Mouse (Mus musculus) ovary, postnatal 10 days (tissue): Measurements from ENCODE around the gene Upf2.

Experiments
- DNase-seq: peaks from one replicate; pipeline ENCODE4 v3.0.0; 2022; ENCODE audit warnings: low spot score

Upf2 gene

DNA sequence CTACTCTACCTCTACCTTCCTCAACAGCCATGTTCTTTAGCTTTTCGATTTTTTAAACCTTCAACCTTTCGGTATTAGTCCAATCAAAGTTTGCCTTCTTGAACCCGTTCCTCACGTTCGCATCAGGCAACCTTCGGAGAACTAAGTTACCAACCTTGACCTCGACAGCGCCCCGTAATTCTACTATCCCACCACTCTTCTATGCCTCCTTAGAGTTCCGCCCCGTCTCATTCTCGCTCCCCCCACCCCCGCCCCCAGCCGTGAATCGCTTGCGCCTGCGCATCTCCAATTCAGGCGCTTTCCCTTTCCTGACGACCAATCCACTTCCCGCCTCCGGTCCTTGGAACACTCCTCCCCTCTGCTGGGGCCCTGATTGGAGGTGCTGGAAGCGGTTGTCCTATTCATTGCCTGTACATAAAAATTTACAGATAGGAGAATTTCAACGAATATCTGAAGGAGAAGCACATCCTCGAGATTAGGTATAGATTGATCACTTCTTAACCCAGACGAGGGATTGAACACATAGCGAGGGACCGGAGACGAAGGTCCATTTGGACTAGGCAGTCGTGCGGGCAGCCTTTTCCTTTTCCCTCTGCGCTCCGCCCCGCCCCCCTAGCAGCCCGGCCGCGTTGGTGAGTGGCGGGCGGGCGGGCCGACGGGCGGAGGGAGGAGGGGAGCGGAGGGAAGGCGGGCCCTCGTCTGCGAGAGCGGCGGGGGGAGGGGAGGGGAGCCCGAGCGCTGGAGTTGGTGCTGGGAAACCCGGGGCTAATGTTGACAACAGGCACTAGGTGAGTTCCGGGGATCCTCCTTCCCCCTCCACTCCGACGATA, at the start of gene Upf2:
Gene Upf2, plus strand, starts transcription at position 704 of the 830 bp plus-strand sequence.
- peak; percentile 88 for DNase-seq

DNA sequence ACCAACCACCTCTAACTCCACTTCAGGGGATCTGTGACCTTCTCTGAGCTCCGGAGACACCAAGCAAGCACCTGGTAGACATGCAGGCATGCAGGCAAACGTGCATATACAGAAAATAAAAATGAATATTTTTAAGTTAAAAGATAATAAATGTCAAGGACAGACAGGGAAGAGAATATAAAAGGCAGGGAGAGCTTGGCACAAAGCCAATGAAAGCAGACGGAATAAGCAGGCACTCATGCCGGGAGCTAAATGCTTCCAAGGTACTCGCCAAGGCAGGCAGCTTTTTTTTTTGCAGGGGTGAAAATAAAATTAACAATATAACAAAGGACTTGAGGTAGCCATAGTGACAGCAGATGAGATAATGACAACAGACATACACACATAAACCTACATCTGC, 45.2 kb upstream of the Upf2 start:
- no peak for DNase-seq

DNA sequence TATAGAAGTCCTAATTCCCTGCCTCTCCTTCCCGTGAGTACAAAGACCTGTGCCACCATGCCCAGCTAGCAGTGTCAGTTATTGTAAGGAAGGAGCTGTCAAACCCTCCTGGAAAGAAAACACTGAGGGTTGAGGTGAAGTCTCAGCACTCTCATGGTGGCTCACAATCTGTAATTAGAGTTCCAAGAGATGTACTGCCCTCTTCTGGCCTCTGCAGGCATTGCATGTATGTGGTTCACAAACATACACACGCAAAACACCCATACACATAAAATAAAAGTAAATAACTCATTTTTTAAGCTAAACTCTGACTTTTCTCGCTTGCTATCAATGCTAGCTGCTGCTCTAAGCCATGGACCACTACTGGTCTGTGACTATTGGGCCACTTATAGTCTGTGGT, 44.6 kb upstream of the Upf2 start:
- DNase-seq: no peak

DNA sequence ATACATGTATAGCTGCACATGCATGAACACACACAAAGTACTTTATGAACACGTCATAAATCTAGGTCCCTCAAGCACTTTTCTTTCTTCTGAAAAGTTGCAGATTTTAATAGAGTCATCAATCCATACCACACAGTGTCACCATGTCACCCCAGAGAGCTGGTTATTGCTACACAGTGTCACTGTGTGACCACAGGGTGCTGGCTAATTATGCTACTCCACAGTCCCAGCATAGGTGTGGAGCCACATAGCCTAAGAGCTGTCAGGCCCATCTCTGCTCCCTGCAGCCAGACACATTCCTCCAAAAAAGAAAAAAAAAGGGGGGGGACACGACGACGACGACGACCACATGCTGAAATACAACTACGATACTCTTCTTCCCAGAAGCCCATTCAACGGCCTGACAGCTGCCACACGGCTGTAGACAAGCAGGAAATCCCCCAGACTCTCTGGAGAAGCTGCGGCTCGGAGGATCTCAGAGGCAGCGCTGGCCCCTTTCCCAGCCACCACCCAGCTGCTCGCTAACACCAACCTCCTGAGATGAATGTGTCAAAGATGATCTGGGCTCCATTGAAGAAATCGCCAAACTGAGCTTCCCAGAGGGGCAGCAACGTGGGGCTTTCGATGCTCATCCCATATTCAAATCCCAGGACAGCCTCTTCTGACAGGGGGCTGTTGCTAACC, 39.8 kb upstream of the Upf2 start:
- DNase-seq: no peak

DNA sequence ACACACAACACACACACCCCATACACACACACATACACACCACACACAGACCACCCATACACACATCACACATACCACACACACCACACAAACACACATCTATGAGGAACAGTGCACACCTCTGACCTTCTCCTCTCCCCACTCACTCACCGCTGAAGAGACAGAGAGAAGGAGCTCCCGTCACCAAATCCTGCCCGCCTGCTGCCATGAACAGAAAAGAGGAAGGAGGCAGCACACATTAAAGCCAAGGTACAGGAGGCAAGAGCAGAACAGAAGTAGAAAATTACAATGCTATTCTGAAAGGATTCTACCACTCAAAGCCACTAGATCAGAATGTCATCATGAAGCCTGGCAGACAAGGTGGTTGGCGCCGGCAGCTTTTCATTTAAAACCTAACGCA, 28.4 kb upstream of the Upf2 start:
- no peak for DNase-seq

DNA sequence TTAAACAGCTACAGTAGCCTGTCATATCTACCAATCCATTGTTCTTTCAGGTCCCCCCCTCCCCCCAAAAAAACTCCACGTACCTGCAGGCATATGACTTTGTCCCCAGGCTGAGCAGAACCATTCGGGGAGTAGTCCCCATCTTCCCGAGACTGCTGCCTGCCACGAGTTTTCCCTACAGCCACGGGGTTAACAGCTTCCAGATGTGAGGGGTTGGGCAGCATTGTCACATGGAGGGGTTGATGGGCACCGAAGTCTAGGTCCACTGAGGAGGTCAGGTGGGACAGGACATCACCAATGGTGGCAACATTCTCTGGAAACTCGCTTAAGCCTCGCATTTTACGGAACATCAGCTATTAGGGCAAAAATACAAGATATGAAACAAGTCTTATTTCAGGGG, 27.5 kb upstream of the Upf2 start:
- DNase-seq: no peak

DNA sequence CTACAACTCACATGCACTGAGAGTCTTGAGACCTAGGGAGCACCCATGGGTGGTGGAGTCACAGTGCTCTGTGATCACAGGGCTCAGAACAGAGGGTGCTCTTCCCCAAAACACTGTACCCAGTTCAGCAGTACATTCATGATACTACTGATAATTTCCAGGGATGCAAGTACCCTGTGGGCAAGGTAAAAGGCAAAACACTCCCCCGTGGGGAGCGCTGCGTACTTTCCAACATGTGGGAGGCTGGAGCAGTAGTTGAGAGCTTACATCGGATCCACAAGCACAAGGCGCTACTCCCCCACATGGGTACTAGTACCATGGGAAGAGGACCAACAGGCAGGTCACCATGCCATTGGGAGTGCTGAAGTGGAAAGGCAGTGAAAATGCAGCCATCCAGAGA, 23.8 kb upstream of the Upf2 start:
- no peak for DNase-seq

DNA sequence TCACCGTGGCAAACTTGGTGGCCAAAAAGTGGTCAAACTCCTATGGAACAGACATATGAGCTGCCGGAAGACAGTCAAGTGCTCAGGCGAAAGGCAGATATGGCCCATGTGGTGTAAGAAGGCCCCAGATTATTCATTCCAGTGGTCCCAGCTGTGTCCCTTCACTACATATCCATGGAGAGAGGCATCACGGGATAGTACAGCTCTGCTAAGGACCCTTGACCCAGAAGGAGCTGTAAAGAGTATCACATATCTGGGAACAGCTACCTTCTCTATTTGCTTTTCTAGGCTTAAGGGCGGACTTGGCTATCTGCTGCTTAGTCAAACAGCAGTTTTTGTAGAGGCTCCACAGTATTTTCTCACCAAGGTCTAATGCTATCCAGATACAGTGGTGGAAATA, 21.5 kb upstream of the Upf2 start:
- no peak for DNase-seq

DNA sequence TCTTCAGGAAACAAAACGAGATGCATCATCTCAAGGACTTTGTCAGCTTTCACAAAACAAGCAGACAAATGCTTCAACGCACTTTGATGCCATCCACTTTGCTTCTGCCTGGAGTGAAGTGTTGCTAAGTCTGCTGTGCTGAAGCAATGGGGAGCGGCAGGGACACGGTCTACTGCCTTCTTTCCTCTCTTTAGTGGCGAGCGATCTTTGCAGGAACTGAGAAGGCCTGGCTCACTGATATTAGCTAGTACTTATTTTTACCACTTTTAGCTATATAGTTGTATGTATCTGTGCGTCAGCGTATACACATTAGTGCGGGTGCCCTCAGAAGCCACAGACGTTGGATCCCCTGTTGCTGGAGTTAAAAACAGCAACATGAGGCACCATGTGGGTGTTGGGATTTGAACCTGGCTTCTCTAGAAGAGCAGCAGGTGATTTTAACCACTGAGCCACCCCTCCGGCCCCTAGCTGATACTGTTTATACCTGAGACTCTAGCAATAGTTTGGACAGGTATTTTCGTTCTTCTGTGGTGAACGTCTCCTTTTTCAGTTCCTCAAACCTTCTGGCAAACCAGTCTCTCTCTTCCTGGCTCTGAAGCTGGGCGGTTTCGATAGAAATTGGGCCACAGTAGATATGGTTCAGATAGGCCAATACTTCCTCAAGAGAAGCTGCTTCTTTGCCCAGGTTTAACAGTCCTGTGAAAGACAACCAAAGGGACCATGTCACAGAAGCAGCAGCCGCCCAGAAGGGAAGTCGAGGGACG, 20.8 kb upstream of the Upf2 start:
- no peak for DNase-seq

DNA sequence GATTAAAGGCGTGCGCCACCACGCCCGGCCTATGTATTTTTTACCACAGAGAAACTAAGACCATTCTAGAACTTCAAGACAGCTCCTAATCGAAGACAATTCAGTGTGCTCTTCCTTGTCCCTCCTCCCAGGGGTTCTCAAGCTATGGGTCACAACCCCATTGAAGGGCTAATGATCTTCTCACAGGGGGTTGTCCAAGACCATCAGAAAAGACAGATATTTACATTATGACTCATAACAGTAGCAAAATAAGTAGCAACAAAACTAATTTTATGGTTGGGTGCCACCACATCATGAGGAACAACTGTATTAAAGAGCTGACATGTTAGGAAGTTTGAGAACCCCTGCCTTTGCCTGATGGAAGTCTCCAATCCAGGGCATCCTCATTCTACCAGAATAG, 19.3 kb upstream of the Upf2 start:
- DNase-seq: no peak

DNA sequence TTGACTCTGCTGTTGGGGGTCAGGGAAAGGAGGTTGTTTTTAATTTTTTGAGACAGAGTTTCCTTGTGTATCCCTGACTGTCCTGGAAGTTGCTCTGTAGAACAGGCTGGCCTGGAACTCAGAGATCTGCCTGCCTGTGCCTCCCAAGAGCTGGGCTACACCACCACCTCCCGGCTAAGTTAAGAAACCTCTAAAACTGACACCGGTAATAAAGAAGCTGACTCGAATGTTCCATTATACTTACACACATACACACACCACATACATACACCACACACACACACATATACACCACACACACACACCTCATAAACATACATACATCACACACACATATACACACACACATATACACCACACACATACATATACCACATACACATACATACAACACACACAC, 16.3 kb upstream of the Upf2 start:
- DNase-seq: no peak

DNA sequence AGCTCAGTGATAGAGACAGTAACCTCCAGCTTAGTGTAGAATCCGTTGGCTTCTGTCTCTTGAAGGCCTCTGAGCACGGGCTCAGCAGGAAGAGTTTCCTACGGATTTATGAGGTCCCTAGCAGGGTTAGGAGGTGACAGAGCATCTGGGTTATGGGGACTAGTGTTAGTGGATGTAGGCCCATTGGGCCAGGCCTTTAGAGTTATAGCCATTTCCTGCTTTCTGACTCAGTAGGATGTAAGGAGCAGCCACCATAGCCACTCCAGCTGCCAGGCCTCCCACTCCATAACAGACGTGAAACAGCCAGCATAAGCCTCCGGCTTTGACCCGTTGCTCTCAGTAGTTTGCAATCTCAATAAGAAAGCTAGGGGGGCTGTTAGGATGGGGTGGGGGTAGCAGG, 15.2 kb upstream of the Upf2 start:
- no peak for DNase-seq

DNA sequence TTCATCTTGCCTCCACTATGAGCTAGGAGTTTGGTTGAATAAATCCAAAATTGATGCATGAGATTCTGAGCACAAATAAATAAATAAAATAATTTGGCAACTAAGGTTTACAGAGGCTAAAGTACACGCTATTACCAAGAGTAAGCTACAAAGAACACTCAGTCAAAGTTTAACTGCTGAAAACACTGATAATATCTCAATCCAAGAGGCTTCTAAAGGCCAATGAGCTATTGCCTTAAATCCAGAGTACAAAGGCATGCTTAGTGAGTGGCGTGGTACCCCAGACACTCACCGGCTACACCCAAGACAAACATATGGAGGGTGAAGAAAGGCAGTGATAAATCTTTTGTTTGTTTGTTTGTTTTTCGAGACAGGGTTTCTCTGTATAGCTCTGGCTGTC, 14.7 kb upstream of the Upf2 start:
- DNase-seq: no peak

DNA sequence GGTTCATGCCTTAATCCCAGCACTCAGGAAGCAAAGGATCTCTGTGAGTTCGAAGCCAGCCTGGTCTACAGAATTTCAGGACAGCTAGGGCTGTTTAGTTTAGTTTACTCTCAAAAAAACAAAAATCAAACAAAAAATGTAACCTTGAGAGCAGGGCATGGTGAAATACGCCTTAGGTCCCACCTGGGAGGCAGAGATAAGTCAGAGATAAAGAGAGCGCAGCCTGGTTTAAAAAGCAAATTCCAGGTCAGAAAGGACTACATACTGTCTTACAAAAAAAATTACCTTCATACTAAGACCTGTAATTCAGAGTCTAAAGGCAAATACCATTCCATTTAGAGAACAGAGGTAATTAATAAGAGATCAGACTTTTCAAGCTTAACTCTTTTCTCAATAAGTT, 11.9 kb upstream of the Upf2 start:
- no peak for DNase-seq

DNA sequence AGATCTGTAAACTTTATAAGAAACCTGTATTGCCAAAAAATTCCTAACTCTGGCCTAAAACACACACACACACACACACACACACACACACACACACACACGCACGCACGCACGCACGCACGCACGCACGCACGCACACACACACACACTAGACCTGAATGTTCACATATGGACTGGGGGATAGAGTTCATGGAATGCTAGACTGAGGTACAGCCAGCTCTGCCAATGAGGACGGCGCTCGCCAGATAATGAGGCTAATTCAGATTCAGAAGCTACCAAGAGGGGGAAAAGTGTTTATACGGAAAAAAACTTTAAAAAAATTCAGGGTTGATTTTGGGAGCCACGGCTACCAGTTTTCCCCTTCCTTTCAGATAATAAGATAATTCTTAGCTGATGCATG, 11.4 kb upstream of the Upf2 start:
- DNase-seq: no peak

DNA sequence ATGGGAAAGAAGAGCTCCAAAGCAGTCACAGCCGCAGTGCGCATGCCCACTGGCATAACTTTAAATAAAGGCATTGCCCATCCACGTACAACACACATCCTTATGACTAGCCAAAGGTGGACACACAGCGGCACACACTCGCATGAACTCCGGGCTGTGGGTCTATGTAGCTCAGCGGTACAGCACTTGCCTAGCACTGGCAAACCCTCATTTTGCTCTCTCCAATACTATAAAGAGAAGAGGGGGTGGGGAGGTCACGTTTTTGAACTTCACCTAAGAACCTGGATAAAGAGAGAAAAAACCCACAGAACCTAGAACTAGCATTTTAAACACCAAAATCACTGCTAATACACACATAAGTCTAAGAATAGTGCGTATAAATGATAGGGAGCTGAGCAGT, 10.3 kb upstream of the Upf2 start:
- no peak for DNase-seq

DNA sequence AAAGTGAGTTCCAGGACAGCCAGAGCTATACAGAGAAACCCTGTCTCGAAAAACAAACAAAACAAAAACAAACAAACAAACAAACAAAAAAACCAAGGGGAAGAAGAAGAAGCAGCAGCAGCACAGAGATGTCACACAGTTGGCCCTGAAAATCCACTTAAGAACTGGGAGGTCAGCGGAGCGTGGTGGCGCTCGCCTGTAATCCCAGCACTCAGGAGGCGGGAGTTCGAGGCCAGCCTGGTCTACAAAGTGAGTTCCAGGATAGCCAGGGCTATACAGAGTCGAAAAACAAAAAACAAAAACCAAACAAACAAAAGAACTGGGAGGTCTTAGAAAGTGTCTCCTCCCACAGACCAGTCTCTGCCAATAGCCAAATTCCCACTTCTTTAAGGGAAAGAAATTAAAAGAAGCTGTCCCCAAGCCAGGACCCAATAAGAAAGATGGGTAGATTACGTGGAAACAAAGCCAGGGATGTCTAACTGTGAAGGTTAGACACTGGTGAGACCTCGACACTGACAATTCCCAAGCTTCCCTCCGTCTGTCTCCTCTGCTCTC, 9.3 kb upstream of the Upf2 start:
- DNase-seq: no peak

DNA sequence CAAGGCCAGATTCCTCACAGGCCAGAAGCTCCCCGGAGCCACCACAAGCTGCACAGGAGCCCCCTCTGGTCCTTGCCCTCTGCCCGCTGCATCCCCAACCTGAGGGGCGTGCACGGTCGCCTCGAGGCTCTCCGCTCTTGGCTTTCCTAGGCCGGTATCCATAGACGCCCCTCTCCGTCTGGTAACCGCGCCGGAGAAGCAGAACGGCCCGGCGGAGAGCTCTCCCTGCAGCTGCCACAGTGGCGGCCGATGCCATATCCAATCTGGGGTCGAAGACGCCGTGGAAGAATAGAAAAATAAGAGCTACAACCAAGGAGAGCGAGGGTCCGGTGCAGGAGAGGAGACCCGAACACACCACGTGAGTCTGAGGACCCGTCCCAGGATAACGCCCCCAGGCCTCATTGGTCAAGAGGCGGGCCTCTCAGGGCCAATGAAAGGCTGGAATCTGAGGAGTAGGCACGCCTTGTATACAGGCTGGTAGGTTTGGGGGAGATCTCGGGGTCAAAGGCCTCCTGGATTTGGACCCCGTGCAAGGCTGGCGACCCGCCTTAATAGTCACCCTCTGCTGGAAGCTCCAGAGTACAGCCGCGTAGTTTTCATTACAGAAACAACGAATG, 8.7 kb upstream of the Upf2 start, which contains the start of gene Dhtkd1:
Gene Dhtkd1, minus strand, starts transcription at position 377 of the 617 bp plus-strand sequence.
- peak; percentile 18 for DNase-seq

DNA sequence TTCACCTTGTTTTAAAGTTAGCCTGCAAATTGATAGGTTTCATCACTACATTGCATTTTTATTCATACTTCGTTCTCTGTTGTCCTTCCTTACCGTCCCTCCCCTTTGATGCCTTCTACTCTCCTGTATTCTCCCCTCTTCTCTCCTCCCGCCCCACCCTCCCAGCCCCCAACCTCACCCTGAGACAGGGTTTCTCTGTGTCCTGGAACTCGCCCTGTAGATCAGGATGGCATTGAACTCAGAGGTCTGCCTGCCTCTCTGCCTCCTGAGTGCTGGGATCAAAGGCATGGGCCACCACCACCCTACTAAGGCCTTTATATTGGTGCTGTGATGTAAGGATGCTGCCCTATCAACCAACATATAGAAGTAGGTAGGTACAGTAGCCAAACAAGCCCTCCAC, 8.2 kb upstream of the Upf2 start:
- DNase-seq: no peak

DNA sequence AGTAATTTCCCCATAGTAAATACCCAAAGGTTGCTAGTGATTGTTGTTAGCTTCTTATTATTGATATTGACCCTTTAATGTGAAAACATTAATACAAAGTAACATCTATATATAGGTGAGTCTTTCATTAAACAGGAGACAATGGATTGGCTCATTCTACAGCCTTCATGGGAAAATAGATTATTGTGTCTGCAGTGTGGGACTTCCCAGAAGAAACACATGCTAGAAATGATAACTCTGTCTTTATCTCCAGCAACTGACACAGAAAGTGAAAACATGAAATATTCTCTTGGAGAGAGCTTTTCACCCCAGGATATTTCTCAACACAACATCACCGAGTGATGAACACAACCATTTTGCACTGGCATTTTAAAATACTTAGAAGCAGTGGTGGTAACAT, 5.6 kb upstream of the Upf2 start:
- no peak for DNase-seq

DNA sequence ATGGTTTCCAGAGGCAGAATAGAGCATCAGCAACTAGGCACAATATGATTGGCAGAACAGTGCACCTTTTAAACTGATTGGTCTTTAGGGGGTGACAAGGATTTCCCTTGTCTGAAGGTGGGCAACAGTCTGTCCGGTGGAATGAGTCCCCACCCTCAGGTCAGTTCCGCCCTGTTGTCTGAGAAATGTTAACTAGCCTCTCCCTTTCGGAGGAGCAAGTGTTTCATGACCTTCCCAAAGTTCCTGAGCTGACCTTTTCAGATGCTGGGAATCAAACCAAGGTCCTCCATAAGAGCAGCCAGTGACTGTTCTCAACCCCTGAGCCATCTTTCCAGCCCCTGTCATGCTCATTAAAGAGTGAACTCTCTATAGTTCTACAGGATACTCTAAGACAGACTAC, 4.4 kb upstream of the Upf2 start:
- no peak for DNase-seq

DNA sequence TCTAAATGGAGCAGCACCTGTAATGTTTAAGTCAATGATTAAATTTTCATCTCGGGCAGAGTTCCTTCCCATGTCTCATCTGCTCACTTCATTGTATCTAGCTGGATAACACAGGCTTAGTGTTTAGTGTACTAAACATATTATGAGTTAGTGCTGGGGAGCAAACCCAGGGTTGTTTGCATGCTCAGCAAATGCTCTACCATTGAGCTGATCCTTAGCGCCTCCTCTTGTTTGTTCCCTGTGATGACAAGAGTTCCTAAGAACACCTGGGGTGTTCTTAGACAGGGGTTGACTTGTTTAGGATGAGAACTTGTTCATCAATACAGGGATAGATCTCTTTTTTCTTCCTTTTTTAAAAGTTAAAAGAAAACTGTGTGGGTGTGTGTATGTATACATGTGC, 2.3 kb upstream of the Upf2 start:
- DNase-seq: no peak
